Mouse (Mus musculus): ENCODE measurements at regions not wholly inside any gene's neighbourhood (a gene's known extent, or its start where the extent isn't known, plus 50 kb on each side); places are given as distances from the start of the nearest gene placed in this dataset.

GRCm38 (mm10) chr1:42238408-42238807, 457.2 kb upstream of the Pou3f3 start:
- TF ChIP-seq SMC3 (IDR thresholded peaks at IDR 0.05; ENCODE audit: low read depth, low read length) = 0 out of 2 replicates have a peak, but pooled peaks have one; percentile 20
- TF ChIP-seq KAT2A (conservative IDR thresholded peaks at IDR 0.05; ENCODE audit: low read depth, low read length) = no peak
- TF ChIP-seq UBTF (IDR thresholded peaks at IDR 0.05; ENCODE audit: borderline replicate concordance, insufficient read depth, low read depth, low read length) = no peak
- no peak for TF ChIP-seq TBP (IDR thresholded peaks at IDR 0.05; ENCODE audit: low read depth, low read length)
- TF ChIP-seq ETS1 (IDR thresholded peaks at IDR 0.05; ENCODE audit: low read depth, low read length) = no peak
- no peak for TF ChIP-seq BHLHE40 (IDR thresholded peaks at IDR 0.05; ENCODE audit: borderline replicate concordance, low read depth, low read length)
- no peak overlapping the region for H3K27ac ChIP-seq (ENCODE audit: control insufficient read depth, low read depth, low read length)
- no peak overlapping the region for H3K4me3 ChIP-seq (ENCODE audit: control insufficient read depth in 1 of 2, insufficient read depth in 1 of 2, low read depth in 2 of 2, low read length in 2 of 2)

GRCm38 (mm10) chr1:42241172-42241571, 454.4 kb upstream of the Pou3f3 start:
- Histone ChIP-seq H3K9me3 (replicated peaks; ENCODE audit: insufficient read depth, low read length) (no peaks in the 10 kb centered on the region), H3K36me3 (ENCODE audit: control insufficient read depth in 1 of 2, insufficient read depth in 2 of 2, low read length in 2 of 2) (no peaks in the 10 kb centered on the region), H3K27ac (ENCODE audit: control insufficient read depth, low read depth, low read length) (no peak overlapping the region), H3K27me3 (ENCODE audit: control insufficient read depth in 1 of 2, insufficient read depth in 2 of 2, low read length in 2 of 2) (no peaks in the 10 kb centered on the region), H3K79me2 (ENCODE audit: control insufficient read depth, insufficient read depth, low read length, poor library complexity) (no peaks in the 10 kb centered on the region), H3K4me3 (ENCODE audit: control insufficient read depth in 1 of 2, insufficient read depth in 1 of 2, low read depth in 2 of 2, low read length in 2 of 2) (no peak overlapping the region), H3K4me1 (ENCODE audit: control insufficient read depth in 1 of 2, insufficient read depth in 2 of 2, low read length in 2 of 2) (no peaks in the 10 kb centered on the region), H3K9ac (ENCODE audit: control insufficient read depth, low read depth, low read length, poor library complexity, severe bottlenecking) (no peak overlapping the region)
- DNase-seq (ENCODE audit: low read depth, low spot score) = no peak
- TF ChIP-seq TCF12 (IDR thresholded peaks at IDR 0.05; ENCODE audit: low read depth, low read length) (no peak), TAL1 (IDR thresholded peaks at IDR 0.05; ENCODE audit: low read length) (no peak), NELFE (IDR thresholded peaks at IDR 0.05; ENCODE audit: low read depth, low read length) (no peak), JUND (IDR thresholded peaks at IDR 0.05; ENCODE audit: low read depth, low read length) (no peak), USF1 (IDR thresholded peaks at IDR 0.05; ENCODE audit: low read depth, low read length) (no peak), ELF1 (IDR thresholded peaks at IDR 0.05; ENCODE audit: low read depth, low read length) (no peak)

More at GRCm38 (mm10) chr1:42238408-42238807, 457.2 kb upstream of the Pou3f3 start:
- Histone ChIP-seq H3K27me3 (ENCODE audit: control insufficient read depth in 1 of 2, insufficient read depth in 2 of 2, low read length in 2 of 2) (no peaks in the 10 kb centered on the region), H3K36me3 (ENCODE audit: control insufficient read depth in 1 of 2, insufficient read depth in 2 of 2, low read length in 2 of 2) (no peaks in the 10 kb centered on the region), H3K79me2 (ENCODE audit: control insufficient read depth, insufficient read depth, low read length, poor library complexity) (no peaks in the 10 kb centered on the region), H3K9me3 (replicated peaks; ENCODE audit: insufficient read depth, low read length) (no peaks in the 10 kb centered on the region), H3K4me1 (ENCODE audit: control insufficient read depth in 1 of 2, insufficient read depth in 2 of 2, low read length in 2 of 2) (no peaks in the 10 kb centered on the region), H3K9ac (ENCODE audit: control insufficient read depth, low read depth, low read length, poor library complexity, severe bottlenecking) (no peak overlapping the region)
- peak; percentile 1 for DNase-seq (ENCODE audit: low read depth, low spot score)

- H3K4me3 ChIP-seq (ENCODE audit: control insufficient read depth in 1 of 2, insufficient read depth in 1 of 2, low read depth in 2 of 2, low read length in 2 of 2) = no peak overlapping the region
- no peak for DNase-seq (ENCODE audit: low read depth, low spot score)
- H3K27me3 ChIP-seq (ENCODE audit: control insufficient read depth in 1 of 2, insufficient read depth in 2 of 2, low read length in 2 of 2) = no peaks in the 10 kb centered on the region
- H3K4me1 ChIP-seq (ENCODE audit: control insufficient read depth in 1 of 2, insufficient read depth in 2 of 2, low read length in 2 of 2) = no peaks in the 10 kb centered on the region
- no peak overlapping the region for H3K27ac ChIP-seq (ENCODE audit: control insufficient read depth, low read depth, low read length)
- H3K9me3 ChIP-seq (replicated peaks; ENCODE audit: insufficient read depth, low read length) = no peaks in the 10 kb centered on the region
- H3K79me2 ChIP-seq (ENCODE audit: control insufficient read depth, insufficient read depth, low read length, poor library complexity) = no peaks in the 10 kb centered on the region
- TF ChIP-seq BHLHE40 (IDR thresholded peaks at IDR 0.05; ENCODE audit: borderline replicate concordance, low read depth, low read length) = no peak
- no peak for TF ChIP-seq MAFK (IDR thresholded peaks at IDR 0.05; ENCODE audit: borderline replicate concordance, low read depth, low read length)
- no peak for TF ChIP-seq TCF12 (IDR thresholded peaks at IDR 0.05; ENCODE audit: low read depth, low read length)
- TF ChIP-seq USF1 (IDR thresholded peaks at IDR 0.05; ENCODE audit: low read depth, low read length) = no peak
- TF ChIP-seq POLR2AphosphoS5 (IDR thresholded peaks at IDR 0.05; ENCODE audit: borderline replicate concordance, low read depth, low read length) = no peak
- no peak for TF ChIP-seq GATA1 (IDR thresholded peaks at IDR 0.05; ENCODE audit: low read depth, low read length)
- no peak for TF ChIP-seq JUND (IDR thresholded peaks at IDR 0.05; ENCODE audit: low read depth, low read length)
- no peak for TF ChIP-seq ZNF384 (IDR thresholded peaks at IDR 0.05; ENCODE audit: low read depth, low read length)
- no peak for TF ChIP-seq GABPA (IDR thresholded peaks at IDR 0.05; ENCODE audit: low read depth, low read length)
- no peak for TF ChIP-seq ZKSCAN1 (IDR thresholded peaks at IDR 0.05; ENCODE audit: low read depth, low read length)
- no peak for TF ChIP-seq UBTF (IDR thresholded peaks at IDR 0.05; ENCODE audit: borderline replicate concordance, insufficient read depth, low read depth, low read length)
- TF ChIP-seq MYC (IDR thresholded peaks at IDR 0.05; ENCODE audit: low read depth, low read length) = no peak
- no peak for TF ChIP-seq MAX (IDR thresholded peaks at IDR 0.05; ENCODE audit: low read length)
- TF ChIP-seq POLR2A (IDR thresholded peaks at IDR 0.05; ENCODE audit: control insufficient read depth in 1 of 2, insufficient read depth in 1 of 2, low read depth in 1 of 2, low read length in 2 of 2, poor library complexity in 1 of 2) = no peak
- no peak for TF ChIP-seq MEF2A (IDR thresholded peaks at IDR 0.05; ENCODE audit: extremely low read depth, insufficient replicate concordance, low read depth, low read length, poor library complexity, severe bottlenecking)
- TF ChIP-seq MYB (IDR thresholded peaks at IDR 0.05; ENCODE audit: low read depth, low read length) = no peak
- TF ChIP-seq SIN3A (IDR thresholded peaks at IDR 0.05; ENCODE audit: low read length) = no peak
- TF ChIP-seq MXI1 (IDR thresholded peaks at IDR 0.05; ENCODE audit: low read depth, low read length) = no peak
- no peak overlapping the region for H3K9ac ChIP-seq (ENCODE audit: control insufficient read depth, low read depth, low read length, poor library complexity, severe bottlenecking)
- no peaks in the 10 kb centered on the region for H3K36me3 ChIP-seq (ENCODE audit: control insufficient read depth in 1 of 2, insufficient read depth in 2 of 2, low read length in 2 of 2)
Measured at GRCm38 (mm10) chr1:42241601-42242220, 453.9 kb upstream of the Pou3f3 start.

Measured in MEL (cell line).